Mouse (Mus musculus): Measurements from ENCODE around the gene Zfp212.
A peak's percentile ranks its signal among the peaks of the same experiment; 100 is the strongest.

Gene Zfp212

GRCm38 (mm10) chr6:47920447-47921340 lies at the start of gene Zfp212:
Gene Zfp212 (plus strand): TSS chr6:47920476.
- peak; percentile 95 for DNase-seq

- DNase-seq = no peak
Measured at GRCm38 (mm10) chr6:47872266-47872665, 48.0 kb upstream of the Zfp212 start.

- DNase-seq = no peak
Measured at GRCm38 (mm10) chr6:47877058-47877457, 43.2 kb upstream of the Zfp212 start, which contains the start of gene Zfp282. Gene Zfp282 (plus strand): TSS chr6:47877204.

GRCm38 (mm10) chr6:47877461-47878132 lies 42.7 kb upstream of the Zfp212 start:
- DNase-seq = peak; percentile 94

GRCm38 (mm10) chr6:47878133-47878514 lies 42.2 kb upstream of the Zfp212 start:
- DNase-seq = no peak

- DNase-seq = peak; percentile 10
Measured at GRCm38 (mm10) chr6:47878593-47878992, 41.7 kb upstream of the Zfp212 start.

- DNase-seq = no peak
Measured at GRCm38 (mm10) chr6:47879049-47879716, 41.1 kb upstream of the Zfp212 start.

- DNase-seq = no peak
Measured at GRCm38 (mm10) chr6:47880166-47880565, 40.1 kb upstream of the Zfp212 start.

- DNase-seq = no peak
Measured at GRCm38 (mm10) chr6:47888812-47889383, 31.4 kb upstream of the Zfp212 start.

GRCm38 (mm10) chr6:47899416-47899815 lies 20.9 kb upstream of the Zfp212 start:
- DNase-seq = no peak

GRCm38 (mm10) chr6:47903587-47903986 lies 16.7 kb upstream of the Zfp212 start:
- no peak for DNase-seq

GRCm38 (mm10) chr6:47904361-47904760 lies 15.9 kb upstream of the Zfp212 start:
- no peak for DNase-seq

GRCm38 (mm10) chr6:47904917-47905695 lies 15.2 kb upstream of the Zfp212 start:
- DNase-seq = peak; percentile 33

- no peak for DNase-seq
Measured at GRCm38 (mm10) chr6:47906326-47906725, 13.9 kb upstream of the Zfp212 start.

GRCm38 (mm10) chr6:47909007-47909406 lies 11.3 kb upstream of the Zfp212 start:
- DNase-seq = no peak

- no peak for DNase-seq
Measured at GRCm38 (mm10) chr6:47911650-47912049, 8.6 kb upstream of the Zfp212 start.

- DNase-seq = no peak
Measured at GRCm38 (mm10) chr6:47912991-47913390, 7.3 kb upstream of the Zfp212 start.

GRCm38 (mm10) chr6:47917051-47917450 lies 3.2 kb upstream of the Zfp212 start:
- no peak for DNase-seq

- no peak for DNase-seq
Measured at GRCm38 (mm10) chr6:47918768-47919274, 1.5 kb upstream of the Zfp212 start.

- DNase-seq = no peak
Measured at GRCm38 (mm10) chr6:47919646-47920446, 430 bp upstream of the Zfp212 start.

- no peak for DNase-seq
Measured at GRCm38 (mm10) chr6:47942461-47942860, 22.2 kb downstream of the Zfp212 start.

All from embryo, embryonic 11 days (tissue).